Mouse (Mus musculus) embryonic facial prominence, embryonic 15.5 days (tissue): ENCODE data around the gene Vangl2. TPM values are rescaled to one million over a fixed set of nuclear protein-coding genes. Genes with fewer than 3 reads are reported as not detected.

ENCODE experiments used
- ATAC-seq: fragments of 200-750 bp; cut with Nextera tagmentation; 2 replicates; pipeline ENCODE4 v1.8.0; 2017; ENCODE audit warnings: low read depth, moderate TSS enrichment; ENCODE audit not compliant: insufficient number of reproducible peaks, low FRiP score, low TSS enrichment
- H3K27ac ChIP-seq: fragments of 300-500 bp; sonication (generic); replicated peaks from 2 replicates; pipeline ENCODE4 v1.5.1; 2015; ENCODE audit warnings: mild to moderate bottlenecking, inconsistent platforms
- H3K27me3 ChIP-seq: fragments of 300-500 bp; sonication (generic); 2 replicates; pipeline ENCODE4 v1.6.1; 2015; ENCODE audit warnings: inconsistent platforms
- H3K36me3 ChIP-seq: fragments of 300-500 bp; sonication (generic); 2 replicates; pipeline ENCODE4 v1.6.1; 2015; ENCODE audit warnings: mild to moderate bottlenecking, inconsistent platforms
- H3K4me1 ChIP-seq: fragments of 300-500 bp; sonication (generic); 2 replicates; pipeline ENCODE4 v1.6.1; 2015; ENCODE audit warnings: inconsistent platforms
- H3K4me2 ChIP-seq: fragments of 300-500 bp; sonication (generic); replicated peaks from 2 replicates; pipeline ENCODE4 v1.6.1; 2015; ENCODE audit warnings: mild to moderate bottlenecking, inconsistent platforms
- H3K4me3 ChIP-seq: fragments of 300-500 bp; sonication (generic); replicated peaks from 2 replicates; pipeline ENCODE4 v1.5.1; 2015; ENCODE audit warnings: mild to moderate bottlenecking, inconsistent platforms
- H3K9ac ChIP-seq: fragments of 300-500 bp; sonication (generic); 2 replicates; pipeline ENCODE4 v1.6.1; 2015; ENCODE audit warnings: inconsistent platforms
- H3K9me3 ChIP-seq: fragments of 300-500 bp; sonication (generic); replicated peaks from 2 replicates; pipeline ENCODE4 v1.6.1; 2016; ENCODE audit warnings: inconsistent platforms
- WGBS: fragments of 180-500 bp; shearing (Covaris S2); methylation state at CpG from one replicate; pipeline ENCODE4 v1.1.7; 2015; 5-methylcytosine and 5-hydroxymethylcytosine counted together
- polyA plus RNA-seq: library from polyadenylated mRNA; unstranded; fragments of >200 nt; fragmentation: Nextera tagmentation; extraction: Ambion mirVana; gene quantifications from 2 replicates; pipeline ENCODE4 v1.2.1, GENCODE M21; 2015

Vangl2 gene
- polyA plus RNA-seq, 1 experiment from 2014 or later = 22.7 TPM

- no peak for ATAC-seq
- WGBS = 54% methylated on average over 6 of the region's 6 CpGs
- H3K4me2 ChIP-seq = no peak overlapping the region; the same call in 1 of the 2 replicates
- 0 out of 2 replicates have a peak overlapping the region, but pooled peaks have one; percentile 13 for H3K27ac ChIP-seq
- peaks cover 28% of the 10 kb centered on the region for H3K4me1 ChIP-seq
- H3K9me3 ChIP-seq = no peaks in the 10 kb centered on the region
- H3K9ac ChIP-seq = no peak overlapping the region
- no peak overlapping the region for H3K4me3 ChIP-seq
- H3K27me3 ChIP-seq = peaks cover 36% of the 10 kb centered on the region
- H3K36me3 ChIP-seq = no peaks in the 10 kb centered on the region
Observed at GRCm38 (mm10) chr1:172058321-172058720, 30.1 kb upstream of the Vangl2 start.

- H3K27ac ChIP-seq = 0 out of 2 replicates have a peak within 1 kb of the TSS, but pooled peaks have one; percentile 13
- 9% methylated on average over 2 of the region's 2 CpGs for WGBS
- H3K27me3 ChIP-seq = peaks cover 43% of the 10 kb centered on the region
- H3K9ac ChIP-seq = no peak within 1 kb of the TSS
- no peaks in the 10 kb centered on the region for H3K36me3 ChIP-seq
- no peaks in the 10 kb centered on the region for H3K9me3 ChIP-seq
- peak; percentile 69 for ATAC-seq
- H3K4me1 ChIP-seq = peaks cover 33% of the 10 kb centered on the region
- H3K4me2 ChIP-seq = no peak within 1 kb of the TSS; the same call in 1 of the 2 replicates
- 0 out of 2 replicates have a peak within 1 kb of the TSS, but pooled peaks have one; percentile 6 for H3K4me3 ChIP-seq
Observed at GRCm38 (mm10) chr1:172057491-172057921, 29.3 kb upstream of the Vangl2 start, which contains the start of gene Nhlh1. Gene Nhlh1, minus strand, starts transcription at chr1:172057573.

GRCm38 (mm10) chr1:172056251-172056650 lies 28.0 kb upstream of the Vangl2 start:
- WGBS = 73% methylated on average over 4 of the region's 4 CpGs
- no peak overlapping the region for H3K4me2 ChIP-seq
- H3K4me1 ChIP-seq = peaks cover 33% of the 10 kb centered on the region
- no peak for ATAC-seq
- no peaks in the 10 kb centered on the region for H3K36me3 ChIP-seq
- H3K9ac ChIP-seq = no peak overlapping the region
- no peak overlapping the region for H3K27ac ChIP-seq
- no peaks in the 10 kb centered on the region for H3K9me3 ChIP-seq
- H3K27me3 ChIP-seq = peaks cover 53% of the 10 kb centered on the region
- no peak overlapping the region; the same call in 1 of the 2 replicates for H3K4me3 ChIP-seq

GRCm38 (mm10) chr1:172053541-172054440 lies 25.5 kb upstream of the Vangl2 start:
- WGBS = 4% methylated on average over 42 of the region's 42 CpGs
- Histone ChIP-seq H3K9ac (no peak overlapping the region), H3K27me3 (peaks cover 53% of the 10 kb centered on the region), H3K4me3 (peak overlapping the region; percentile 39), H3K27ac (no peak overlapping the region), H3K4me2 (peak overlapping the region; percentile 60), H3K36me3 (no peaks in the 10 kb centered on the region), H3K9me3 (no peaks in the 10 kb centered on the region), H3K4me1 (peaks cover 40% of the 10 kb centered on the region)
- ATAC-seq = no peak

GRCm38 (mm10) chr1:172052766-172053279 lies 24.6 kb upstream of the Vangl2 start:
- peaks cover 53% of the 10 kb centered on the region for H3K27me3 ChIP-seq
- no peak overlapping the region for H3K9ac ChIP-seq
- no peak overlapping the region for H3K4me3 ChIP-seq

GRCm38 (mm10) chr1:172049131-172049782 lies 21.0 kb upstream of the Vangl2 start:
- no peak overlapping the region for H3K27ac ChIP-seq

More at GRCm38 (mm10) chr1:172052766-172053279, 24.6 kb upstream of the Vangl2 start:
- Histone ChIP-seq H3K4me2 (0 out of 2 replicates have a peak overlapping the region, but pooled peaks have one; percentile 4), H3K4me1 (peaks cover 34% of the 10 kb centered on the region), H3K9me3 (no peaks in the 10 kb centered on the region), H3K27ac (no peak overlapping the region), H3K36me3 (no peaks in the 10 kb centered on the region)
- no peak for ATAC-seq
- whole genome bisulfite sequencing = 8% methylated on average over 10 of the region's 10 CpGs

GRCm38 (mm10) chr1:172048241-172048734 lies 20.0 kb upstream of the Vangl2 start:
- Histone ChIP-seq H3K27me3 (peaks cover 21% of the 10 kb centered on the region), H3K4me2 (peak overlapping the region; percentile 10; the same call in 1 of the 2 replicates), H3K4me1 (peaks cover 17% of the 10 kb centered on the region; the same call in 1 of the 2 replicates), H3K9ac (no peak overlapping the region), H3K9me3 (no peaks in the 10 kb centered on the region), H3K4me3 (peak overlapping the region; percentile 10; the same call in 1 of the 2 replicates), H3K36me3 (no peaks in the 10 kb centered on the region), H3K27ac (peak overlapping the region; percentile 51; the same call in 1 of the 2 replicates)
- no peak for ATAC-seq
- 32% methylated on average over 6 of the region's 6 CpGs for WGBS

More at GRCm38 (mm10) chr1:172049131-172049782, 21.0 kb upstream of the Vangl2 start:
- Histone ChIP-seq H3K9ac (no peak overlapping the region), H3K9me3 (no peaks in the 10 kb centered on the region), H3K27me3 (peaks cover 30% of the 10 kb centered on the region), H3K4me2 (0 out of 2 replicates have a peak overlapping the region, but pooled peaks have one; percentile 12), H3K4me1 (peaks cover 27% of the 10 kb centered on the region), H3K36me3 (no peaks in the 10 kb centered on the region), H3K4me3 (no peak overlapping the region)
- 15% methylated on average over 13 of the region's 13 CpGs for WGBS
- ATAC-seq = 0 out of 2 replicates have a peak, but pooled peaks have one; percentile 27

GRCm38 (mm10) chr1:172046938-172047337 lies 18.7 kb upstream of the Vangl2 start:
- Histone ChIP-seq H3K9ac (0 out of 2 replicates have a peak overlapping the region, but pooled peaks have one; percentile 22), H3K27ac (no peak overlapping the region), H3K4me2 (0 out of 2 replicates have a peak overlapping the region, but pooled peaks have one; percentile 10), H3K9me3 (no peaks in the 10 kb centered on the region), H3K36me3 (no peaks in the 10 kb centered on the region), H3K4me1 (peaks cover 12% of the 10 kb centered on the region; the same call in 1 of the 2 replicates), H3K27me3 (peaks cover 8% of the 10 kb centered on the region), H3K4me3 (no peak overlapping the region)
- WGBS = 13% methylated on average over 5 of the region's 5 CpGs
- no peak for ATAC-seq

- no peak overlapping the region for H3K4me2 ChIP-seq
- H3K9ac ChIP-seq = 0 out of 2 replicates have a peak overlapping the region, but pooled peaks have one; percentile 22
- no peaks in the 10 kb centered on the region for H3K9me3 ChIP-seq
- H3K4me3 ChIP-seq = no peak overlapping the region
- no peak overlapping the region for H3K27ac ChIP-seq
- ATAC-seq = no peak
- H3K27me3 ChIP-seq = 0 out of 2 replicates have a peak, but pooled peaks cover 4% of the 10 kb centered on the region
- no peaks in the 10 kb centered on the region for H3K36me3 ChIP-seq
- H3K4me1 ChIP-seq = peaks cover 12% of the 10 kb centered on the region; the same call in 1 of the 2 replicates
- 64% methylated on average over 8 of the region's 8 CpGs for WGBS
Observed at GRCm38 (mm10) chr1:172046410-172046809, 18.2 kb upstream of the Vangl2 start.

GRCm38 (mm10) chr1:172029914-172030313 lies 1.7 kb upstream of the Vangl2 start:
- no peak overlapping the region for H3K27ac ChIP-seq
- no peak overlapping the region for H3K4me2 ChIP-seq
- peaks cover 26% of the 10 kb centered on the region for H3K4me1 ChIP-seq
- WGBS = 91% methylated on average over 2 of the region's 2 CpGs
- H3K9me3 ChIP-seq = no peaks in the 10 kb centered on the region
- no peak for ATAC-seq
- H3K27me3 ChIP-seq = no peaks in the 10 kb centered on the region
- H3K36me3 ChIP-seq = no peaks in the 10 kb centered on the region
- H3K4me3 ChIP-seq = no peak overlapping the region
- no peak overlapping the region for H3K9ac ChIP-seq
